Mouse (Mus musculus): ENCODE data around the gene Ubtd1.

Gene Ubtd1

GRCm38 (mm10) chr19:42021681-42022541 is 40.3 kb downstream of the Ubtd1 start:
- no peak for DNase-seq (ENCODE audit: extremely low read depth, low read depth, low spot score)

GRCm38 (mm10) chr19:42022542-42022848 is 40.9 kb downstream of the Ubtd1 start:
- DNase-seq (ENCODE audit: extremely low read depth, low read depth, low spot score): no peak

- no peak for DNase-seq (ENCODE audit: extremely low read depth, low read depth, low spot score)
Measured at GRCm38 (mm10) chr19:42026158-42026557, 44.6 kb downstream of the Ubtd1 start.

GRCm38 (mm10) chr19:42031112-42031511 is 49.5 kb downstream of the Ubtd1 start:
- no peak for DNase-seq (ENCODE audit: extremely low read depth, low read depth, low spot score)

- DNase-seq (ENCODE audit: extremely low read depth, low read depth, low spot score): no peak
Measured at GRCm38 (mm10) chr19:42033611-42034010, 52.0 kb downstream of the Ubtd1 start.

GRCm38 (mm10) chr19:42034146-42034775 is 52.7 kb downstream of the Ubtd1 start:
- DNase-seq (ENCODE audit: extremely low read depth, low read depth, low spot score): no peak

GRCm38 (mm10) chr19:42034881-42035455 is 53.4 kb downstream of the Ubtd1 start:
- no peak for DNase-seq (ENCODE audit: extremely low read depth, low read depth, low spot score)

- DNase-seq (ENCODE audit: extremely low read depth, low read depth, low spot score): no peak
Measured at GRCm38 (mm10) chr19:42035456-42036248, 54.1 kb downstream of the Ubtd1 start, which contains the start of gene Ankrd2. Gene Ankrd2 (plus strand): TSS chr19:42036000.

- DNase-seq (ENCODE audit: extremely low read depth, low read depth, low spot score): no peak
Measured at GRCm38 (mm10) chr19:42036357-42036756, 54.8 kb downstream of the Ubtd1 start.

- no peak for DNase-seq (ENCODE audit: extremely low read depth, low read depth, low spot score)
Measured at GRCm38 (mm10) chr19:42037167-42037702, 55.7 kb downstream of the Ubtd1 start.

- no peak for DNase-seq (ENCODE audit: extremely low read depth, low read depth, low spot score)
Measured at GRCm38 (mm10) chr19:42038310-42038709, 56.7 kb downstream of the Ubtd1 start.

- no peak for DNase-seq (ENCODE audit: extremely low read depth, low read depth, low spot score)
Measured at GRCm38 (mm10) chr19:42043988-42044387, 62.4 kb downstream of the Ubtd1 start.

- peak; percentile 54 for DNase-seq (ENCODE audit: extremely low read depth, low read depth, low spot score)
Measured at GRCm38 (mm10) chr19:42045269-42046102, 63.9 kb downstream of the Ubtd1 start, which contains the start of gene Hoga1. Gene Hoga1 (plus strand): TSS chr19:42045610.

- no peak for DNase-seq (ENCODE audit: extremely low read depth, low read depth, low spot score)
Measured at GRCm38 (mm10) chr19:42050251-42050650, 68.7 kb downstream of the Ubtd1 start.

- no peak for DNase-seq (ENCODE audit: extremely low read depth, low read depth, low spot score)
Measured at GRCm38 (mm10) chr19:42051351-42051750, 69.8 kb downstream of the Ubtd1 start.

GRCm38 (mm10) chr19:42051948-42052347 is 70.4 kb downstream of the Ubtd1 start, which contains the start of gene 4933411K16Rik:
Gene 4933411K16Rik (plus strand): TSS chr19:42052248.
- DNase-seq (ENCODE audit: extremely low read depth, low read depth, low spot score): no peak

- DNase-seq (ENCODE audit: extremely low read depth, low read depth, low spot score): no peak
Measured at GRCm38 (mm10) chr19:42054255-42054654, 72.7 kb downstream of the Ubtd1 start.

- no peak for DNase-seq (ENCODE audit: extremely low read depth, low read depth, low spot score)
Measured at GRCm38 (mm10) chr19:42055881-42056280, 74.3 kb downstream of the Ubtd1 start.

- no peak for DNase-seq (ENCODE audit: extremely low read depth, low read depth, low spot score)
Measured at GRCm38 (mm10) chr19:42056719-42057409, 75.3 kb downstream of the Ubtd1 start.
